Mouse (Mus musculus) E14TG2a.4 (cell line): Measurements from ENCODE around the gene Insr.

ENCODE experiments used
- CTCF ChIP-seq: conservative IDR thresholded peaks from 2 replicates; pipeline ENCODE4 v1.5.1; 2014; ENCODE audit warnings: low read length
- NANOG ChIP-seq: IDR thresholded peaks from 2 replicates; pipeline ENCODE4 v1.6.1; 2014; ENCODE audit warnings: borderline replicate concordance, low read length, mixed read lengths
- POU5F1 ChIP-seq: IDR thresholded peaks from 2 replicates; pipeline ENCODE4 v1.6.1; 2014; ENCODE audit warnings: low read length, borderline replicate concordance

GRCm38 (mm10) chr8:3248704-3249103 lies 30.7 kb downstream of the Insr start:
- TF ChIP-seq CTCF (no peak), POU5F1 (no peak), NANOG (no peak)
